Mouse (Mus musculus): ENCODE measurements around the gene Exoc7. TPM values are rescaled to one million over a fixed set of nuclear protein-coding genes. Genes with fewer than 3 reads are reported as not detected.

Exoc7 gene
- total RNA-seq (2021): 10 to 100 TPM; 50.2 to 55.4 TPM
- long read RNA-seq, experiment 1, transcript Exoc7-201 (20 exons, 3,337 nt): minor isoform, 20 of 63 reads
- long read RNA-seq, experiment 1, transcript Exoc7-202 (18 exons, 3,205 nt): minor isoform, 6 of 63 reads
- long read RNA-seq, experiment 1, transcript Exoc7-203 (19 exons, 3,298 nt): major isoform, 28 of 63 reads
- long read RNA-seq, experiment 1, partial matches to known transcripts: 0 of 63 reads
- long read RNA-seq, experiment 1, other reads (novel, unspliced or antisense): 9 of 63 reads
- long read RNA-seq, experiment 2, transcript Exoc7-203 (19 exons, 3,298 nt): major isoform, 8 of 21 reads
- long read RNA-seq, experiment 2, transcript Exoc7-202 (18 exons, 3,205 nt): minor isoform, 7 of 21 reads
- long read RNA-seq, experiment 2, partial matches to known transcripts: 2 of 21 reads
- long read RNA-seq, experiment 2, other reads (novel, unspliced or antisense): 1 of 21 reads

GRCm38 (mm10) chr11:116307019-116307725, at the start of gene Exoc7:
Gene Exoc7 (minus strand): TSS chr11:116307233.
- DNase-seq: no peak

GRCm38 (mm10) chr11:116354521-116354920, 47.5 kb upstream of the Exoc7 start:
- DNase-seq: no peak

DNA sequence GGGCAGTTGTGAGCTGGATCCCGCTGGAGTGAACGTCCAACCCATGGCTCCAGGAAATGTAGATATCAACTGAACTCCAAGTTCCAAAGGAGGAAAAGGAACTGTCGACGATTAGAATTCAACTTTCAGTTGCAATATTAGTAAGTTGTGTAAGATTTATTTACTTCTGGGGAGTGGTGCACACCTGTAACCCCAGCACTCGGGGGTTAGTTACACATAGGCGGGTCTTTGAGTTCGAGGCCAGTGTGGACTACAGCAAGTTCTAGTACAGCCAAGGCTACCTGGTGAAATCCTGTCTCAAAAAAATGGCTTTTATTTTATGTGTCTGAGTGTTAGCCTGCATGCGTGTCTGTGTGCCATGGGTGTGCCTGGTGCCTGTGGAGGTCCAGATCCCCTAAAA, 46.5 kb upstream of the Exoc7 start:
- DNase-seq: no peak

- no peak for DNase-seq
Observed at GRCm38 (mm10) chr11:116351294-116351693, 44.3 kb upstream of the Exoc7 start.

DNA sequence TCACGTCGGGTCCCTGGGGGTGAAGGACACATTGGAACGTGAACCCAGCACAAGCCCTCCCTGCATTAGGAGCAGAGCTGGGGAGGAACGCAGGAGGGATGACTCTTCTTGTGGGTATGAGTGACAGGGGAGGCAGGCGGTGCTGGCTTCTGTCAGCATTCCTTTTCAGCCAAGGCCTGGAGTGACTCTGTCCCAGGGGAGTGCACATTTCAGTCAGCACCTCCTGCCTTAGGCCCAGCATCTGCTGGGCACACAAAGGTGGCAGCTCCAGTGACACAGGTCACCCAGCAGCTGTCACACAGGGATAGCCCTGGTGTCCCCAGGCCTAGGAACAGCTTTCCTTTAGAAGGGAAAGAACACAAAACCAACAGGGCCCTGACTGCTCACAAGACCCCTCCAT, 40.9 kb upstream of the Exoc7 start:
- DNase-seq: no peak

DNA sequence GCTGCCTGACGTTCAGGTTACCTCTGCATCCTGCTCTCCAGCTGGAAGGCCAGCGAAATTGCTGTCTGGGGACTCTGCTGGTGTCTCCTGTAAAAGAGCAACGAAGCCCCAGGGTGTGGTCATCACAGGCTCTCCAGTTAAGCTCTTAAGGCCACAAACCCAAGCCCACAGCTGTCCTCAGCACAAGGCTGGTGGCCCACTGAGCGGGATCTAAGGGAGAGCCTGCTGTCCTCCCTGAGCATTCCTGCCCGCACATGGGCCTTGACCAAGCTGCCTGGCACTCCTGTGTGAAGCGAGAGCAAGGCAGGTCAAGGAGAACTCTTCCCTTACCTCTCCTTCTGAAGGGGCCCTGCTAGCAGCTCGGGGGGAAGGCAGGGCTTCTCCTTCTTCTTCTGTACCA, 40.0 kb upstream of the Exoc7 start:
- no peak for DNase-seq

DNA sequence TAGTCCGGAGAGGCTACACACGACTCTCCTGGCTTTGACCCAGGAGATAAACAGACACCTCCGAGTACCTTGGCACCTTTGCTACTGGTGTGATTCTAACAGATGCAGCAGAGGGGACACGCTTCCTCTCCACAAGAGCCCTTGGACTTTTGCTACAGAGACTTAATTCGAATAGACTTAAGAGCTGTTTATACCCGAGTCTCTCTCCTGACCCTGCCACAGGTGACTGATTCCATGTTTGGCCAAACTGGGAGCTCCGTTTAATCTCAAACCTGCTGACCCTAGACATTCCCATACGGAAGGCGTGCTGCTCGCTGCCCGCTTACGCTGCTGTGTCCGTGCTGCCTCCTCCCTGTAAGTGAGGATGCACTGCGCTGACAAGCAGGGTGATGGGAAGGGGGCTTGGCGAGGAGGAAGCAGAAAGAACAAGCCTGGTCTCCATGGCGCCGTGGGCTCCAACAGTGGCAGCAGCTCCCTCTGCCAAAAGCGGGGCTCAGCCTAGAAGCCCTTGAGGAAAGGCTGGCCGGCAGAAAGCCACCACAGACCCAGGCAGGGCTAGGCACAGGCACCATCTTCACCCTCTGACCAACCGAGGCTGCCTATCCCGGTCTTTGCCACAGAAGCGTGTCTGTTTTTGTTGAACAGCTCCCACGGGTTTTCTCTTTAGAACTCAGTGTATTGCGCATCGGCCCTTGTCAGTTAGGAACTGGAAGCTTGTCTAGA, 35.2 kb upstream of the Exoc7 start:
- DNase-seq: no peak

GRCm38 (mm10) chr11:116337531-116337930, 30.5 kb upstream of the Exoc7 start:
- DNase-seq: no peak

- DNase-seq: no peak
Observed at GRCm38 (mm10) chr11:116337000-116337399, 30.0 kb upstream of the Exoc7 start.

GRCm38 (mm10) chr11:116336393-116336792, 29.4 kb upstream of the Exoc7 start:
- DNase-seq: no peak

DNA sequence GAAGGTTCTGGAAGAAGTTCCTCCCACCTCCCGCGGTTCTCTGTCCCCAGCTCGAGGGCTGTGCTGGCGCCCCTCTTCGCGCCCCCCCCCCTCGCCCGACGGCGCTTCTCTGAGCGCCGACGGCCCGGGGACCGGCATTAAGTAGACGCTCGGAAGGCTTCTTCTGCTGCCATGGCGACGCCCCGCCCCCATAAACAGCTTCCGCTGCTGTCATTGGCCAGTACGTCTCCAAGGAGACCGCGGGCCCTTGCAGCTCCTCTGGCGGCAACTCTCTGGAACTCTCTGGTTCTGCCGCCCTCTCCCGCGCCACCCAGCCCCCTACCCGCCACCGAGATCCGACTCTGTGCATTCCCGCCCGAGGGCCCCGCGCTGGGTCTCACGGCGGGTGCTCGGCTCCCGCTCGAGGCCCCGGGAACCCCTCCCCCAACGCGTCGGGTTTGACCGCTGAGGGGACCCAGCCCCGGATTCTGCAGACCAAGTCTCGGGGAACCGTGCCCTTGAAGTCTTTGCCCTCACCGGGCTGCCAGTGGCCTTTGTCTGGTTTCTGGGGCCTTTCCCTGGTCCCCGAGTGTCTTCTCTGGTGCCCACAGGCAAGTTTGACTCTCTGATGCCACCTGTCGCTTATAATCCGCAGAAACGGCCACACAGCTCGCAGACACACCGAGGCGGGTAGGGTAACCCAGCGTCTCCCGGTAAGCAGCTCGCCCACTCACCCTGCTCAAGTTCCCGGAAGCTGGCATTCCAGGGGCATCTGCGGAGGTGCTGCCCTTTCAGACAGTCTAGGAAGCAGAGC, 28.4 kb upstream of the Exoc7 start, which contains the start of gene Foxj1:
Gene Foxj1, minus strand, starts transcription at position 156 of the 793 bp plus-strand sequence.
- peak; percentile 96 to 97 for DNase-seq

- DNase-seq: no peak
Observed at GRCm38 (mm10) chr11:116334417-116334782, 27.4 kb upstream of the Exoc7 start.

GRCm38 (mm10) chr11:116333526-116334416, 26.7 kb upstream of the Exoc7 start:
- no peak for DNase-seq

- DNase-seq: no peak
Observed at GRCm38 (mm10) chr11:116332983-116333270, 25.9 kb upstream of the Exoc7 start.

DNA sequence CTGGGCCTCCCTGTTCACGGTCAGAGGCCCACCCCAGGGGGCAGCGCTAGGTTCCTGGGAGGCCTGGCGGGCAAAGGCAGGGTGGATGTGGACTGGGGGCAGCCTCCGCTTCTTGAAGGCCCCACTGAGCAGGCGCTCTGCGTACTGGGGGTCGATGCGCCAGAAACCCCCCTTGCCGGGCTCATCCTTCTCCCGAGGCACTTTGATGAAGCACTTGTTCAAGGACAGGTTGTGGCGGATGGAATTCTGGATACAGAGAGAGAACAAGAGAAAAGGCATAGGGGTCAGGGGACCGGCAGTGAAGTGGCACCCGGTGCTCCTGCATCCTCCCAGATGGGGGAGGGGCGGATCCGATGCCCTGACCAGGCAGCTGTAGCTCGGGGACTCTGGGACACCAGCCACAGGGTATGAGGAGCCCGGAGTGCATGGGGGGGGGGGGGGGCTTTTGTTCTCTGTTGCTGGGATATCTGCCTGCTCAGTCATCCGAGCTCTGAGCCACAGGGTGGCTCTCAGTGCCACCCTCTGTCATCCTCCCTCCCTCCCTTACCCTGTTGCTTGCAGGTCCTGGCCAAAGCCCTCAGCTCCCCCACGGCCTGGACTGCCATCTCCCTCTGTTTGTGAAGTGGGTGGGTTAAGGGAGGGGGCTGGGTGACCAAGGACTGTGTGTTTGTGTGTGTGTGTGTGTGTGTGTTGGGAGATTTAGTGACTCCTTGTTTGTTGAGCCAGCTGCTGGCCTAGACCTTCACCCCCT, 25.4 kb upstream of the Exoc7 start:
- no peak for DNase-seq

- no peak for DNase-seq
Observed at GRCm38 (mm10) chr11:116330211-116330518, 23.1 kb upstream of the Exoc7 start.

- DNase-seq: no peak
Observed at GRCm38 (mm10) chr11:116329314-116330210, 22.5 kb upstream of the Exoc7 start.

DNA sequence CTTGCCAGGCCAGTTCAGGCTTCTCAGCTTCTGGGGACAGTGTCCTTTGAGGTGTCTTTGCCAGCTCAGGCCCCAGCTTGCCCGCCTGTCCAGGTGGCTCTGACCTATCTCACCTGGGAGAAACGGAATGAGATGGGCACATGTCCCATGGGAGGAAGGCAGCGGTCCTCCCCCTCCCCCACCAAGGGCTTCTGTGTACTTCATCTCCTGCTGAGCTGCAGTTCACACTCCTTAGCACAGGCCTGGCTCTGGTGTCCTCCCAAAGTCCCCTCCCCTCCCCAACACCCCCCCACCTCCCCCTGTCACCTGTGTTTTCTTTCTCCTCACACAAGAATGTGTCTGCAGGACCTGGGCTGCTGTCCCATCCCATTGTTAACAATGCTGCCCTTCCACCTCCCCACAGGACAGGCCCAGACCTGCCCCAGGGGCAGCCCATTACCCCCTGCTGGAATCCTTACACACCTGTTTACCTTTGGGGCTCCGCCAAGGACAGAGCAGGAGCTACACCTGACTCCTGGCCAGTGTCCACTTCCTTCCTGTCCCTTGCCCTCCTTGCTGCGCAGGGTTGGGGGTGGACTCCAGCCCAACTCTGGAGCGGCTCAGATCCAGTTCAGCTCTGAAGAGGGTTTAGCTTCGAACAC, 20.1 kb upstream of the Exoc7 start:
- DNase-seq: no peak
